Mouse (Mus musculus): ENCODE data around the gene Cntf. TPM values are rescaled to one million over a fixed set of nuclear protein-coding genes. Genes with fewer than 3 reads are reported as not detected.
A peak's percentile ranks its signal among the peaks of the same experiment; 100 is the strongest.

Cntf gene
- 1.1 and 2.0 TPM in 2 replicates for polyA plus RNA-seq (2016; fragmentation: Nextera tagmentation; extraction: Ambion mirVana)

DNA sequence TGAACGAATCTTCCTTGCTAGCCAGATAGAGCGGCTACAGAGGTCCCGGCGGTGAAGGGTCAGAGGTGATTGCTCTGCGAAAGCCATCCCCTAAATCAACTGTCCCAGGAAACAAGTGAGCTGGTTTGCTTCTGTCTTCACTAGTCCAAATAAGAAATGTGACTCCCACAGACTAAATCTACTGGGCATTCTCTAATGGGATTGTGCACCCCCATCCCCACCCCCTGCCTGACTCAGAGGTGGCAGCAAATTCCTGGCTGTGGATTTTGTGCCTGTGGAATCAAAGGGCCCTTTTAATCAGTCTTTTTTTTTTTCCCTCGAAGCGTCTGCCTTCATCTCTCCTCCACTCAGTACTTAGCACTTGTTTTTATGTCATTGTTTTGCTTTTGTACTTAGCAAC is at the start of gene Cntf:
Gene Cntf, minus strand, starts transcription at position 325 of the 400 bp plus-strand sequence.
- H3K36me3 ChIP-seq = peaks cover 85% of the 10 kb centered on the region
- no peaks in the 10 kb centered on the region for H3K9me3 ChIP-seq
- 79% methylated on average over 7 of the region's 7 CpGs for WGBS
- DNase-seq (ENCODE audit: low spot score) = no peak
- H3K4me1 ChIP-seq (replicated peaks) = no peaks in the 10 kb centered on the region
- no peak within 1 kb of the TSS for H3K4me3 ChIP-seq
- H3K27me3 ChIP-seq (ENCODE audit: insufficient read depth, poor library complexity, severe bottlenecking) = no peaks in the 10 kb centered on the region
- H3K27ac ChIP-seq = no peak within 1 kb of the TSS

DNA sequence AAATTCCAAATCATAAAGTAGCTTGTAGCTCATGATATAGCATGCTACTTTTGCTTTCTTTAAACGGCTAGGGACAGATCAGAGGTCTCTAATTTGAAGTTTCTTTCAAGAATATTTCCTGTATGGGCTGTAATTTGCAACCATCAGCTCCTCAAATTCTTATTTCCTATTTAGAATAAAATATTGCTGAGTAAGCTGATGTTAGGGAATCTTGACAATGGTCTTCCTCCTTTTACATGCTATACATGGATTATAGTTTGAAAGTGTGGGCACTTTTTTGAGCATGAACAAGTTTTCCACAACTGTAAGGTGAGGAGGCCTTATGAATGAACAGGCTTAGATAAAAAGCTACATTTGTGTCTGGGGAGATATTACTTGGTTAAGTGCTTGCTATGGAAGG is 48.5 kb upstream of the Cntf start:
- no peaks in the 10 kb centered on the region for H3K4me1 ChIP-seq (replicated peaks)
- no peaks in the 10 kb centered on the region for H3K27me3 ChIP-seq (ENCODE audit: insufficient read depth, poor library complexity, severe bottlenecking)
- no peak overlapping the region for H3K4me3 ChIP-seq
- H3K36me3 ChIP-seq = no peaks in the 10 kb centered on the region
- no peak for DNase-seq (ENCODE audit: low spot score)
- H3K27ac ChIP-seq = no peak overlapping the region
- 88% methylated on average over 1 of the region's 1 CpGs for WGBS
- no peaks in the 10 kb centered on the region for H3K9me3 ChIP-seq

DNA sequence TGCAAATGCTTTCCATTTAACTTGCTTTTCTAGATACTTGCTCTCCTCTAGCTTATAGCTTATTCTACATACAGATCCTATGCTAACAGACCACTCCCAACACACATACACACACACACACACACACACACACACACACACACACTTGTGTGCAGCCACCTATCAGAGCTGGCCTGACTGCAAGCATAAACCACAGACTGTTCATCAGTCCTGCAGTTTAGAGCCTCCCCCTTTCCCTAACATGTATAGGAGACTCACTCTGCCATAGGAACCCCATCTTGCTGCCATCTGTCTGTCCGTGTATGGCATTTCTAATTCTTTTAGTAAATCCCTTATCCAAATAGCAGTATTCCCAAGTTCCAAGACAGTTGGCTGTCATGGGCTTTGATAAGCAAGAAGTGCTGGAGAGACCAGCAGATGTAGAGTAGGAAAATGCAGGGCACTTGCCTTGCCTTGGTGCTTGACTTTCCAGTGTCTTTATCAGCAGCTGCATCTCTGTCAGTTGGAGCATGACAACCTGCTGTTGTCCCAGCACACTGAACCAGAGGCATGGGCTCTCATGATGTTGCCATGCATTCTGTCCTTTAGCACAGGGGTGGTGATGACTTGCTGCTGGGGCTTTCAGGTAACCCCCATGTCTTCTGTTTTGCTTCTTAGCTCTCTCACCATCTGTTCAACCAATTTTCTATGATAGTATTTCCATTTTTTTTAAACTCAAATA is 47.4 kb upstream of the Cntf start:
- H3K9me3 ChIP-seq = no peaks in the 10 kb centered on the region
- H3K36me3 ChIP-seq = no peaks in the 10 kb centered on the region
- 75% methylated on average over 1 of the region's 1 CpGs for WGBS

DNA sequence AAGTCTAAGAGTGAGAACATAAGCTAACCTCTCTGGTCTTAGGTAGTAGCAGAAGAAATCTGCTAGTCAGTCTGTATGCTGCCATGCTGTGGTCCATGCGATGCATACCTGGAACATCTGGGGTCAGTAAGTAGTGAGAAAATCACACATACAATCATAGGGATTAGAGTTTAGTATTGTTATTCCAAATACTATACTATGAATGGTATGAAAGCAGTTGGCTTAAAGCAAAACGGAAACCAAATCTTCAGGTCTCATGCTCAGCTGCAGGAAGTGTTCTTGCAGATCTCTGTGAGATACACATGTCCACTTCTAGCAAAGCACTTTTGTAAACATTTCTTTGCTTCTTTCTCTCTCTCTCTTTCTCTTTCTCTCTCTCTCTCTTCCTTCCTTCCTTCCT is 40.8 kb upstream of the Cntf start:
- WGBS = 75% methylated on average over 2 of the region's 2 CpGs
- no peak for DNase-seq (ENCODE audit: low spot score)
- Histone ChIP-seq H3K27me3 (ENCODE audit: insufficient read depth, poor library complexity, severe bottlenecking) (no peaks in the 10 kb centered on the region), H3K9me3 (no peaks in the 10 kb centered on the region), H3K27ac (no peak overlapping the region), H3K4me3 (no peak overlapping the region), H3K4me1 (replicated peaks) (no peaks in the 10 kb centered on the region), H3K36me3 (no peaks in the 10 kb centered on the region)

More for the DNA sequence above, 47.4 kb upstream of the Cntf start:
- DNase-seq (ENCODE audit: low spot score) = no peak
- H3K4me1 ChIP-seq (replicated peaks) = no peaks in the 10 kb centered on the region
- H3K27me3 ChIP-seq (ENCODE audit: insufficient read depth, poor library complexity, severe bottlenecking) = no peaks in the 10 kb centered on the region
- H3K4me3 ChIP-seq = no peak overlapping the region
- no peak overlapping the region for H3K27ac ChIP-seq

DNA sequence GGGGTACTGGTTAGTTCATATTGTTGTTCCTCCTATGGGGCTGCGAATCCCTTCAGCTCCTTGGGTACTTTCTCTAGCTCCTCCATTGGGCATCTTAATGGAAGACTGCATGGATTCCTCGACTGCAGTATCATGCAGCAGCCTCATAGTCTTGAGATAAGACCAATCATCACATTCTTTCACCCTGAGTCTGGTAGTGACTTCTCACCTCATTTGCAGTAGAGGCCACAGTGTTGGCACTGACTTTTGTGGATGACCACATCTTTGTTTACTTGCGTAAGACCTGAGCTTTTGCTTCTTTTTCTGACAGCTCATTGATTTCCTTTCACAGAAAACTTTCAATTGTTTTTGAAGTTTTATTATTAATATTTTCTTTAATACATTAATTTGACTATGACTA is 40.3 kb upstream of the Cntf start:
- 87% methylated on average over 3 of the region's 3 CpGs for WGBS
- Histone ChIP-seq H3K36me3 (no peaks in the 10 kb centered on the region), H3K4me1 (replicated peaks) (no peaks in the 10 kb centered on the region), H3K9me3 (no peaks in the 10 kb centered on the region), H3K4me3 (no peak overlapping the region), H3K27me3 (ENCODE audit: insufficient read depth, poor library complexity, severe bottlenecking) (no peaks in the 10 kb centered on the region), H3K27ac (no peak overlapping the region)
- DNase-seq (ENCODE audit: low spot score) = no peak

DNA sequence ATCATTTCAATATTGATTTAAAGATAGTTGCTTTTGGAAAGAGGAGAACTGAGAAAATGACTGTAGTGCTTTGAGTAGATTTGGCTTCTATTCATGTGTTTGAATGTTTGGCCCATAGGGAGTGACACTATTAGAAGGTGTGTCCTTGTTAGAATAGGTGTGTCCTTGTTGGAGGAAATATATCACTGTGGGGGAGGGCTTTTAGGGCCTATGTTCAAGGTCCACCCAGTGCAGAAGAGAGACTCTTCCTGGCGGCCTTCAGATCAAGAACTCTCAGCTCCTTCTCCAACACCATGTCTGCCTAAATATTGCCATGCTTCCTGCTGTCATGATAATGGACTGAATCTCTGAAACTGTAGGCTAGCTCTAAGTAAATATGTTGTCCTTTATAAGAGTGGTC is 38.8 kb upstream of the Cntf start:
- H3K9me3 ChIP-seq = no peaks in the 10 kb centered on the region
- WGBS = 82% methylated on average over 1 of the region's 1 CpGs
- DNase-seq (ENCODE audit: low spot score) = no peak

DNA sequence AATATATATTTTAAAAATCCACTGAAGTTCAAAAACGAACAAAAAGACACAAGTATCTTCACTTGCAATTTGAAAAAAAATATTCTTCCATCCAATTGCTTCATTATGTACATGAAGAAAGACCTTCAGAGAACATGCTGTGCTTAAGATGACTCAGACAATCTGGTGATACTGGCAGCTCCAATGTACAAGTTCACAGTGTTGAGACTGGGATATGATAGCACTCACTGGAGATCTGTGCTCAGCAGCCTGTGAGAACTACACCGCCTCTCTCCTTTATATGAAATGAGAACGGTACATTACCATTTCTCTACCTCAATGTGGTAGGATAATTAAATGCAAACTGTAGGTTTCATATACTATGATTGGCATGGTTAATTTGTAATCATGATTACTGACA is 37.4 kb upstream of the Cntf start:
- Histone ChIP-seq H3K9me3 (no peaks in the 10 kb centered on the region), H3K36me3 (no peaks in the 10 kb centered on the region), H3K4me3 (no peak overlapping the region), H3K27ac (no peak overlapping the region), H3K4me1 (replicated peaks) (no peaks in the 10 kb centered on the region), H3K27me3 (ENCODE audit: insufficient read depth, poor library complexity, severe bottlenecking) (no peaks in the 10 kb centered on the region)
- WGBS = 74% methylated on average over 3 of the region's 3 CpGs
- DNase-seq (ENCODE audit: low spot score) = no peak

More for the DNA sequence above, 38.8 kb upstream of the Cntf start:
- Histone ChIP-seq H3K27me3 (ENCODE audit: insufficient read depth, poor library complexity, severe bottlenecking) (no peaks in the 10 kb centered on the region), H3K4me3 (no peak overlapping the region), H3K4me1 (replicated peaks) (no peaks in the 10 kb centered on the region), H3K36me3 (no peaks in the 10 kb centered on the region), H3K27ac (no peak overlapping the region)

DNA sequence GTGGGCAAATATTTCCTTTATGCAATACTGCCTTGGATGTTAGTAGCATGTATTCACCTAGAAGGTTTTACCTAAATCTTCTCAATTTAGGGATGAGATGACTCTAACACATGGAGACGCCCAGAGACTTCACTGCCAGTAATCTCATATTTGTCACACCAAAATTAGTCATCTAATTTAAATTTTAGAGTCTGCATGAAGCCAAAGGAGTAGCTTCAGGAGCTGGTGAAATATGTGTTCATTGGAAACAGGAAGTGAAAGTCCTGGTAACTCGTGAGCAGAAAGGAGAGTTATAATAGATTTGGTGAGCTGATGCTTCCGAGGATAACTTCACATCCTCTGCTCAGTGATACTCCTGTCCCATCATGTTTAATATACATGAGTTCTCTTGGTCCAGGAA is 35.6 kb upstream of the Cntf start:
- DNase-seq (ENCODE audit: low spot score) = no peak
- Histone ChIP-seq H3K27ac (no peak overlapping the region), H3K4me3 (no peak overlapping the region), H3K36me3 (no peaks in the 10 kb centered on the region), H3K4me1 (replicated peaks) (peaks cover 7% of the 10 kb centered on the region), H3K27me3 (ENCODE audit: insufficient read depth, poor library complexity, severe bottlenecking) (no peaks in the 10 kb centered on the region), H3K9me3 (no peaks in the 10 kb centered on the region)
- 84% methylated on average over 3 of the region's 3 CpGs for WGBS

DNA sequence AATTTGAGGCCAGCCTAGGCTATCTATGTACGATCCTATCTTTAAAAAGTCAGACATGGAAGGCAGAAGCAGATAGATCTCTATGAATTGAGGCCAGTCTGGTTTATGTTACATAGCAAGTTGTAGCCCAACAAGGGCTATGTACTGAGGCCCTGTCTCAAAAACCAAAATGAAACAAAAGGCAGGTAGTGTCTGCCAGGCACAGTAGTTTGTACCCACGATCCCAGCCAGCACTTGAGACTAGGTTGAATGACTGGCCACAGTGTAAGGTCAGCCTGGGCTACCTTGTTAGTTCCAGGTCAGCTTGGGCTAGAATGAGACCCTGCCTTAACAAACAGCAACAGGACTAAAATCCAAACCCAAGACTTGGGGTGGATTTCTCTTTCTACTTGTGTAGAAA is 35.2 kb upstream of the Cntf start:
- H3K4me3 ChIP-seq = no peak overlapping the region
- H3K4me1 ChIP-seq (replicated peaks) = peaks cover 7% of the 10 kb centered on the region
- no peaks in the 10 kb centered on the region for H3K36me3 ChIP-seq
- DNase-seq (ENCODE audit: low spot score) = no peak
- no peaks in the 10 kb centered on the region for H3K9me3 ChIP-seq
- 75% methylated on average over 2 of the region's 2 CpGs for WGBS
- no peak overlapping the region for H3K27ac ChIP-seq
- no peaks in the 10 kb centered on the region for H3K27me3 ChIP-seq (ENCODE audit: insufficient read depth, poor library complexity, severe bottlenecking)

DNA sequence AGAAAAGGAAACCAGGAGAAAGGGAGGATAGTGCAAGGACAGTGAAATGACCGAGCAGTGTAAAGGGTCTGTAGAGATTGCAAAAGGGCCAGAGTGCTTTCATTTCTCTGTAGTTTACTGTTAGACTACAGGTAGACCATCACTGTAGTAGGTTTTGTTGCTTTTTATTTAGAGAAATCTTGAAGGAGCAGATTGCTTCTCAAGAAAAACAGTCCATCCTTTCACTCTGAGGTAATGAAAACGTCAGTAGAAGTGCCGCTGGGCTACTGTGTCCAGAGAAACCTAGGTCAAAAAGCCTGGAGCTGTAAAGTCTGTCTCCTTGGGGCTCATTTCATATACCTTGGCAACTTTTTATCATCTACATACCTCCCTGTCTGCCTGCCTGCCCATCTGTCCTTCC is 33.6 kb upstream of the Cntf start:
- H3K9me3 ChIP-seq = no peaks in the 10 kb centered on the region
- WGBS = 91% methylated on average over 3 of the region's 3 CpGs
- no peaks in the 10 kb centered on the region for H3K36me3 ChIP-seq
- no peak overlapping the region for H3K27ac ChIP-seq
- no peak overlapping the region for H3K4me3 ChIP-seq
- no peaks in the 10 kb centered on the region for H3K27me3 ChIP-seq (ENCODE audit: insufficient read depth, poor library complexity, severe bottlenecking)
- DNase-seq (ENCODE audit: low spot score) = no peak
- peaks cover 7% of the 10 kb centered on the region for H3K4me1 ChIP-seq (replicated peaks)

DNA sequence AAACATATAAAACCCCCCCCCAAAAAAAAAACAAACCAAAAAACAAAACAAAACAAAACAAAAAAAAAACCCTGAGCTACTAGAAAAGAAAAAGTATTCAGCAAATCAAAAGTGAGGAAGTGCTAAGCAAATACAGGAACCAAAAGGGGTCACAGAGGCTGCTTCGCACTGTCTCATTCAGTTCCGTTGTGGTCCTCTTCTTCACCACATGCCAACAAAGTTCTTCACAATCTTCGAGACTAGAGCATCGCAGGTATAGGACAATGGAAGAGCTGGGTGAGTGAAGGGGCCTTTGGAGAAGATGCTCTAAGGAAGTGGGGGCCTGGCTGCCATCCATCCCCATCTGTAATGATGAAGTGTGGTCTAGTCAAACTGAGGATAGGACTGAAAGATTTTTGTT is 33.0 kb upstream of the Cntf start:
- Histone ChIP-seq H3K4me3 (no peak overlapping the region), H3K27ac (no peak overlapping the region), H3K36me3 (no peaks in the 10 kb centered on the region), H3K27me3 (ENCODE audit: insufficient read depth, poor library complexity, severe bottlenecking) (no peaks in the 10 kb centered on the region), H3K4me1 (replicated peaks) (peaks cover 14% of the 10 kb centered on the region), H3K9me3 (no peaks in the 10 kb centered on the region)
- DNase-seq (ENCODE audit: low spot score) = no peak
- 85% methylated on average over 4 of the region's 4 CpGs for WGBS

DNA sequence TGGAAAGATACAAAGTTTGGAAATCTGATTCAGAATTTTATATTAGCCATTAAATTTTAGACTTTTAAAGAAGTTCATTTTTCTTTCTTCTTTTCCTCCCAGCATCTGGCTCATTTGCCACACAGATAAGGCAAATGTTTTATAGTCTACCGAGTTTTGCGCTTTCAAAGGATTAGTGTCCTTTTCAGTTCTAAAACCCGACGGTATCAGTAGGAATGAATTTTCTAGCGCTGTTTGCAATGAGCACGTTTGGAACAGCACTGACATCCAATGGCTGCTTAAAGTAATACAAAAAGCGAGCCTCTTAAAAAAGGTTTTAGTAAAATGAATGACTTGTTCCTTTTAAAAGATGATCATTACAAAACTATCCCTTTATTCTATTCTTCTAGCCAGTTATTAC is 31.6 kb upstream of the Cntf start:
- H3K4me3 ChIP-seq = peak overlapping the region; percentile 88
- H3K36me3 ChIP-seq = no peaks in the 10 kb centered on the region
- H3K27ac ChIP-seq = peak overlapping the region; percentile 99
- H3K9me3 ChIP-seq = no peaks in the 10 kb centered on the region
- peaks cover 21% of the 10 kb centered on the region for H3K4me1 ChIP-seq (replicated peaks)
- WGBS = 2% methylated on average over 7 of the region's 7 CpGs
- no peak for DNase-seq (ENCODE audit: low spot score)
- H3K27me3 ChIP-seq (ENCODE audit: insufficient read depth, poor library complexity, severe bottlenecking) = no peaks in the 10 kb centered on the region

DNA sequence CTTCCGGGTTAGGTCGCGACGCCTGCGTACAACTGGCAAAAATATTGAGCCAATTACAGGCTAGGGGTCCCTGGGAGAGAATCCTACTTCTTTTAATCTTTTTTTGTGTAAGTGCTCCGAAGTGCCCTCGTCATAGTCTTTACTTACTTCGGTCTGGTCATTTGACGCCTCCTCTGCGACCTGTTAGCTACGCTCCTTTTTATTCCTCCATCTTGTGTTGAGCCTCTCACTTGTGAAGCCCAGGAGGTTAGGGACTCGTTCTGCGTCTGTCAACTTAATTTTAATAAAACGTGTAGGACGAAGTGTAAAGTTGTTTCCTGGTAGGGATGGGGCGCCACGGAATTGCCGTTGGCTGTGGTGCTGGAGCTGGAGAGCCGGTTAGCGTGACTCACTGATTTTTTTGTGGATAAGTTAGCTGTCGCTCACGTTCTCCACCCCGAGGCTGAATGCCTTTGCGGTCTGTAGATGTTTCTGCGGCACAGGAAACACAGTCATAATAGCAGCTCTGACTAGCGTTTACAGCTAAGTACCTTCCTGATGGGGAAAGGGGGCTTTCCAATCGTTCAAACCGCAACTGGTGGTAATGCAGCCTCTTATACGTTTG is 31.0 kb upstream of the Cntf start:
- WGBS = under 1% methylated on average over 29 of the region's 29 CpGs
- Histone ChIP-seq H3K27me3 (ENCODE audit: insufficient read depth, poor library complexity, severe bottlenecking) (no peaks in the 10 kb centered on the region), H3K9me3 (no peaks in the 10 kb centered on the region), H3K36me3 (no peaks in the 10 kb centered on the region), H3K4me3 (peak overlapping the region; percentile 88), H3K27ac (peak overlapping the region; percentile 99), H3K4me1 (replicated peaks) (peaks cover 25% of the 10 kb centered on the region)
- DNase-seq (ENCODE audit: low spot score) = no peak
